Mouse (Mus musculus): ENCODE results near the gene Rab25. TPM values are rescaled to one million over a fixed set of nuclear protein-coding genes. Genes with fewer than 3 reads are reported as not detected.
"Not testable (repeated sequence)": the region's sequence is repeated elsewhere in the genome, so short reads cannot be mapped to it uniquely, and the experiment has no call there.

The Rab25 gene
- not detected for total RNA-seq (2021)
- long read RNA-seq, experiment 1, result 0 reads
- long read RNA-seq, experiment 2, partial matches to known transcripts, result 0 of 1 reads
- long read RNA-seq, experiment 2, other reads (novel, unspliced or antisense), result 1 of 1 reads

DNA sequence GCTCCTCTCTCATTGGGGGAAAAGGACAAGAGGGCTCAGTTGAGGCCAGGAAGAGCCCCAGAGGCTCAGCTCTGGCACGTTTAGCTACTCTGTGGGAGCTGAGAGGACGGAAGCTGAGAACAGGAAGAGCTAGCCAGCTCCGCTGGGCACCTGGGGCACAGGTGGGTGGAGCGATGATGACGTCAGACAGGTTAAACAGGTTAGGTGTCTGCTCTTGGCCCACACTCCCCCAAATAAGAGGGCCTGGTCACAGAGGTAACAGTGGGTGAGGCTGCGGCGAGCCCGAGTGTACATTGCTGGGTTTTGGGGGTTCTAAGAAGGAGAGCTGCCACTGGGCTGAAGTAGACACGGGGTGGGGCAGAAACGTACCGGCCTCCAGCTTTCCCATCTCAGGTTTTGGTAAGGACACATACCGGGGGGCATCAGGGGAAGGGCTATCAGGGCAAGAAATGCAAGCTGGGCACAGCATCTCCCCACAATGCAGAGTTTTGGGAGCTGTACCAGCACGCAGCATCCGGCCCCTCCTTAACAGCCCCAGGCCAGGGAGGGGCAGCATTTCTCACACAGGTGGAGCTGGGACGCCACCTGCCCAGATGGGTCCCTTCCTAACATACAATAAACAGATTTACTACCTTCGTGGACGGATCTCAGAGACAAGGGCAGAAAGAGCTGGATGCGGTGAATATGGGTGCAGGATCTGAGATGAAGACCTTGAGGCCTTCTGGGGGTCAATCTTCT is at the start of gene Rab25:
TSS of gene Rab25 (minus strand) at position 121 of the 738 bp plus-strand sequence.
- no peak for DNase-seq

DNA sequence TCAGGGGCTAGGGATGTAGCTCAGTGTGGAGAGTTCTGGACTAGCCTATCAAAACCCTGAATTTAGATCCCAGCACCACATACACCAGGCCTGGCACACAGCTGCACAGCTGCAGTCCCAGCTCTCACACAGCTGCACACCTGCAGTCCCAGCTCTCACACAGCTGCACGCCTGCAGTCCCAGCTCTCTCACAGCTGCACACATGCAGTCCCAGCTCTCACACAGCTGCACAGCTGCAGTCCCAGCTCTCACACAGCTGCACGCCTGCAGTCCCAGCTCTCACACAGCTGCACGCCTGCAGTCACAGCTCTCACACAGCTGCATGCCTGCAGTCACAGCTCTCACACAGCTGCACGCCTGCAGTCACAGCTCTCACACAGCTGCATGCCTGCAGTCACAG is 48.4 kb upstream of the Rab25 start:
- not testable (repeated sequence) for DNase-seq

DNA sequence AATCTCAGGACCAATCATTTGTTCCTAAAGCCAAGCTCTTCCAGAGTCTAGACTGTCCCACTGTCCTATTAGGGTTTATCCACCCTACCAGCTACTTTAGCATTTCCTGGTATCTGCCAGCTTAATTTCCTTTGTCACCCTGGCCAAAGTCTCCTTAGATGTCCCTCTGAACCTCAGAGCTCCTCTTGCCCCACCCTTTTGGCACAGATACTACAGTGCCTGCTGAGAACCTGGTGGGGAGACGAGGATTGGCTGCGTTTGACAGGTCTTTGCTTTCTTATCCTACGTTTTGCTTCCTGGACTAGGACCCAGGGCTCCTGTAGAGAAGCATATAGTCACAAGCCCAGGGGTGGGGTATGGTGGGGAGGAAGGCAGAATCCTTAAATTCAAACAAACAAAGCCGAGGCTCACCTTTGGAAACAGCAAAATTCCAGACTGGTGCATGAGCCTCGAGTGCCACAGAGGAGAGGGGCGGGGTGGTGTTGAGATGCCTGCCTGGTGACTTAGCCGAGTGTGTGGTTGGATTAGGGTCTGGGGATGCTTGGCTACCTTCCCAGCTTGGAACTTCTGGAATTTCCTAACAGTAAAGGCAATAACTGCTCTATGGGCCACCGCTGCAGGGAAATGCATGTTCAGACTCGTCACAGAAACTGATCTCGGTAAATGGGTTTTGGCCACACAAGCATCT is 45.9 kb upstream of the Rab25 start:
- DNase-seq, result no peak

DNA sequence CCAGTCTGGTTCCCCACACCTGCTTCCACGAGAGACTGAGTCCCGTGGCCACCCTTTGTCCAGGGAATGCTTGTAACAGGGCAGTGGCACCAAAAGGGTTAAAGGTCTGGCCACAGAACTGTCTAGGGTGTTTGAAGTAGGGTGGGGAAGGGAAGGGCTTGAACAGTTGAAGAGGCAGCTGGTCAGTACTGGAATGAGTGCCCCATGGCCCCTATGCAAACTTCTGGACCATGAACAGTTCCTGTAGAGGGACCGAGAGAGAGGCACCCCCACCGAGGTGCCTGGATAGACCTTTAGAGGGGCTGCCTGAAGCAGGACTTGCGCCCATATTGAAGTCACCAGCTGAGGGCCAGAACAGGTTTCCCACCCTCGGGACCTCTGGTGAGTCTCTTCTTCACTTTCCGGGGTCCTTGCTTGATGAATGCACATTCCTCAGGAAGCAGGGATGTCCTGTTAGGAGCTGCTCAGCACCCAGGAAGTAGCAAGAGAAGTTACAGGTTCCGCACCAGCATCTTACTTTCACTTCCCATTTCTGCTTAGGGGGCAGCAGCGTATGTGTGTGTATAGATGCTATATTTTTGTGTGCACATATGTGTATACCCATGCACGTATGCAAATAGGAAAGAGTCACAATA is 45.0 kb upstream of the Rab25 start:
- DNase-seq, result no peak

DNA sequence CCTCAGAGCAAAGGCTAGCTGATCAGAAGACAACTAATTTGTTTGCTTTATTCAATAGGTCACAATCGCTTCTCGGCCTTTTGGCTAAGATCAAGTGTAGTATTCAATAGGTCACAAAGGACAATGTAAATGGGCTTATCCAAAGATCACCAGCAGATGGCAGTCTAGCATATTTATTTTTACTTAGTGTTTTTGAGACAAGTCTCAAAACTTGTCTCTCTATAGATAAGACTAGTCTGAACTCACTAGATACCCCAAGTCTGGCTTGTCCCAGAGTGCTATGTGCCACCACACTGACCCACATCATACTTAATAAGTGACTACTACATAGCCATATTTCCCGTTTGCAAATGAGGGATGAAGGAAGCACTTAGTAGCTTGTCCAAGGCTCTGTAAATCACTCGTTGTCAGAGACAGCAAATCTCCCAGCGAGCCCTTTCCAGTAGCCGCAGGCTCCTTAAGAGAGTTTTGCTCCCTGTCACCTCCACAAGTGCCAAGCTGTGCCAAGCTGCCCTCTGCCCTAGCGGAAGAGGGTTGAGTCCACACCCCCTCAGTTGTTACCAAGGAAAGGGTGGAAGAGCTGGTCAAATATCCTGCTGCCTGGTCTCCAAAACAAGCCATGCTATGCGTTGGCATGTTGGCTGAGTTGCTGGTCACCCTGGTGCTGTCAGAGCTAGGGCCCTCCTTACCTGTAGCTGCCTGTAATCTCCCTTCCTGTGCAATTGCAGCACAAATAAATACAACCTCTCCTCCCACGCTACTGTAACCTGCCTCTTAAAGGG is 44.0 kb upstream of the Rab25 start:
- no peak for DNase-seq

DNA sequence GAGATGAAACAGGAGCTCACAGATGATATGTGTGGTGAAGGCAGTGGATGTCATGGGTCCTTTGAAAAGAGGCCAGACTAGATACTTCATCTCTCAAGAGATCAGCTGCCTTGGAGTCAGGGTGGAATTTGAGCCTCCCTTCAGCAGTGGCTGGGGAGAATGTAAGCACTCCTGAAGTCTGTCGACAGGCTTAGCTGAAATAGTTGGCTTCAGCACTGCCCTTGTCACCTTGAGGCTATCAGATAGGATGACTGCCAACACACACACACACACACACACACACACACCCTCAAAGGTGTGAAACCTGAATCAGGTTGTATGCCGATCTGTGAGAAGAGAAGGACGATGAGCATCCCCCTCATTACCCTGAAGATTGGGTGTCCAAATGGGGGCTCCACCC is 42.9 kb upstream of the Rab25 start:
- DNase-seq, result no peak

DNA sequence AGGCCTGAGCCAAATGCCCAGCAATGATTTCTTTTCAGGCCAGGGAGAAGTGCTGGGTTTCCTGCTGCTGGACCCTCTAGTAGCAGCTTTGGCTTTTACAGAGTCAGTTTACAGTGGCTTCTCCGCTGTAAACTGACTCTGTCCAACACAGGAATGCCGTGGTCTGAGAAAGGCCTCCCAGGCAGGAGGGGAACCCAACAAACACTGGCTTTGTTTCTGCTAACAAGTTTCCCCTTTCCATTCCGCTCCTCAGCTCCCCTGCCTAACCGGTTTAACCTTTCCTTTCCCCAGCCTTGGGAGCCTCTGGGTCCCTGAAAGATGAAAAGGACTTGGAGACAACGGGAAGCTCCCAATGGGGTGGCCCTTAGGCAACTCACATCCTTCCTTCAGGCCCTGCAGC is 42.1 kb upstream of the Rab25 start:
- no peak for DNase-seq

DNA sequence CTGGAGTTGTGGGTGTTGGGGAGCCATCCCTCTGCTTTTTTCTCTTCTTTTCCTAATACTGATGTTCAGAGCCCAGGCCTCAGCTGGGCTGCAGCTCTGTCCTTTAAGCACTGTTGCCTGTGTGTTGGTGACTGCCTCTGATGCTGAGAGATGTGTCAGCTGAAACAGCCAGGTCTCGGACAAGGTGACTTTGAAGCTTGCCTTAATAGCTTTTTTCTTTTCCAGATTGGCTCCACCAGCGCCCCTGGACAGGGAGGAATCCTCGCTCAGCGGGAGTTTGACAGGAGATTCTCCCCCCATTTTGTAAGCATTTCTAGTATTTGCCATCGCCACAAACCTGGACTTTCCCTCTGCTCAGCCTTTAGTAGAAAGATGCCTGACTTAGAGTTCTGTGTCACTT is 38.5 kb upstream of the Rab25 start:
- DNase-seq, result no peak

DNA sequence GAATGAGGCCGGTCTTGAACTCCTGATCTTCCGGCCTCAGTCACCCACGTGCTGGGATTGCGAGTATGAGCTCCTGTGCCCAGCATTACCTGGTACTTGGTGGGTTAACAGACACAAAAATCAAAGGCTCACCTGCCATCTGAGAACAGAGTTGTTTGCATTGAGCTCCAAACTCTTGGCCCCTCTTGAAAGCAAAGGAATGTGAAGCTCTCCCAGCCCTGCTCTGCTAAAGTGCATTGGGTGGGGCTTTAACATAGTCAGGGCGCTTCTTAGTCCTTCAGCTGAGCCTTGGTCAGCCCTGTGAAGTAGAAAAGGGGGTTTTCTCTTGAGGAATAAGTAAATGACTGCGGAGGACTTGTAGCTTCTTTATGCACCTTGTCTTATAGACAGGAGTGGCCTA is 37.7 kb upstream of the Rab25 start:
- DNase-seq, result no peak

DNA sequence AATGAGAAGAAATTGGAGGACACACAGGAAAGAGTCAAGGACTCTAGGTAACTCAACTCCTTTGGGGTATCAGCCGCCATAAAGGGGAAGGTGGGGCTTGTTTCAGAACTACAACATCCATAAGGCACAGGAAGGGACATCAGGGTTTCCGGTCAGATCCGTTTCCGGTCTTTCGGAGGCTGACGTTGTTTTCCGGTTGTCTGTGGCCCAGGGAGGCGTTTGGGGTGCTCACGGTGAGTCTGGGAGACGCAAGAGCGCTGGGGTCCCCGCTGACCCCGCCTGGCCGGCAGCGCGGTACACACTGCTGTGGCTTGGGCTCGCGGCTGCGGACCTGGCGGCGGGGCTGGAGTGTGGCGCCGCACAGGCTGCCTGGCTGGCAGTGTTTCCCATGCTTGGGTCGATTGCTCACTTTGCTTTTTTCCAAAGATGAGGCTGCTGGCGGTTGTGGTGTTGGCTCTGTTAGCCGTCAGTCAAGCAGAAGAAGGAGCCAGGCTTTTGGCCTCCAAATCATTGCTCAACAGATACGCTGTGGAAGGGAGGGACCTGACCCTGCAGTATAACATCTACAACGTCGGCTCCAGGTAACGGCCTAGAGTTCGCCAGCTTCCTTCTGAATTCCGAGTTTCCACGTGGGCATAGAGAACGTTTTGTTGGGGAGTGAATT is 31.5 kb upstream of the Rab25 start:
- peak; percentile 69 for DNase-seq

DNA sequence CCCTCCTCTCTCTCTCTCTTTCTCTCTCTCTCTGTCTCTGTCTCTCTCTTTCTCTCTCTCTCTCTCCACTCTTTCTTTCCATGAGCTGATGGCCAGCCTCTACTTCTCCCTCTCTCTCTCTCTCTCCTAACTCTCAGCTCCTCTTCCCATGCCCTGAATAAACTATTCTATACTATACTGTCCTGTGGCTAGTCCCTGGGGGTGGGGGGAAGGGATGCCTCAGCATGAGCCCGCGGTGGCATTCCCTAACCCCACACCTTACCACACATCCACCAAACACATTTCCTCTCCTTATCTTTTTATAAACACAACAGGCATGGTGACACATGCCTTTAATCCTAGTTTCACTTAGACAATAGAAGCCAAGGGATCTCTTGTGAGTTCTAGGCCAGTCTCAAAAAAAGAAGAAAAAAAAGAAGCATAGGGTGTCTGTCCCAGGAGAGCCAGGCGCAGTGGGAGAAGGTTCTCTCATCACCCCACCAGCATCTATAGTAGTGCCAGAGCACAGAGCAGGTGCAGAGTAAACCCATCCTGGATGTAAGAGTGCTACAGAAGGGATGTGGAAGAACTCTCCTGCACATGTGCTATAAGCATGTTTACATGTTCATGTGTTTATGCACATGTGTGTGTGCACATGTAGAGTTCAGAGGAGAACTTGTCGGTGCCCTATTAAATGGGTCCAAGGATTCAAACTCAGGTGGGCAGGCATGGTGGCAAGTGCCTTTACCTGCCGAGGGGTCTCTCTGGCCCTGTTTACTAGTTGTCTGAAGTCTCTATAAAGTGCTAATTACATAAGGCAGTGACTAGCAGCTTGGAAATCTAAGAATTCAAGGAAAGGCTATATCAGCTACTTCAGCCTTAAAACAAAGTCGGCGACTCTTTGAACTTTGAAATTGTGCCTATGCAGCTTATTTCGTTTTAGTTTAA is 30.7 kb upstream of the Rab25 start:
- DNase-seq, result no peak

DNA sequence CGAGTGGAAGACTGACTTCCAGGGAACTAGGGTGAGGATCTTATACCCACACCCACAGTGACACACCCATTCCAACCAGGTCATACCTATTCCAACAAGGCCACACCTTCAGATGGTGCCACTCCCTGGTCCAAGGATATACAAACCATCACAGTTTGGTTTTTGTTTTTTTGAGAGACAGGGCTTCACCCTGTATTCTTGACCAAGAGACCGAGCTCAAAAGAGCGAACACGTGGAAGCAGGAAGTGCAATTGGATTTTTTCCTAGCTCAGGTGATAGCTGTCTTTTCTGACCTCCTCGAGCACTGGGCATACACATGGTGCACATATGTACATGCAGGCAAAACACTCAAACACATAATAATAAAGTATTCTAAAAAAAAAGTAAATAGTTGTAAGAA is 29.7 kb upstream of the Rab25 start:
- DNase-seq, result not testable (repeated sequence)

DNA sequence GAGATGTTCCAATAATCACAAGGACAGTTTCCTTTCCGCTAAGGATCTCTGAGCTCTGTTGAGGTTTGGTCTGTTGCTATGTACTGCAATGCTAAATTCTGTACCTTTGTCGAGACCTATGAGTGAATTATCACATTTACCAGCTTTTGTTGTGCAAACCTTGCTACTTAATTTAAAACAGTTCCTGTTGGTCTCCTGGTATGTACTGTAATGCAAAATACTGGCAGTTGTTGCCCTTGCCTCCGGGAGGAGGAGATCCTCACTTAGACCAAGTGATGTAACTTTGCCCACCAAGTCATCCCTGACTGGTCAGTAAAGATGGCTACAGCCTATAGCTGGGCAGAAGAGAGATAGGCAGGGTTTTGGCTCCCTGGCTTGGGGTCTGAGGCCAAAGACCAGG is 27.4 kb upstream of the Rab25 start, which contains the start of gene Ssr2:
TSS of gene Ssr2 (plus strand) at position 337 of the 400 bp plus-strand sequence.
- DNase-seq, result no peak

DNA sequence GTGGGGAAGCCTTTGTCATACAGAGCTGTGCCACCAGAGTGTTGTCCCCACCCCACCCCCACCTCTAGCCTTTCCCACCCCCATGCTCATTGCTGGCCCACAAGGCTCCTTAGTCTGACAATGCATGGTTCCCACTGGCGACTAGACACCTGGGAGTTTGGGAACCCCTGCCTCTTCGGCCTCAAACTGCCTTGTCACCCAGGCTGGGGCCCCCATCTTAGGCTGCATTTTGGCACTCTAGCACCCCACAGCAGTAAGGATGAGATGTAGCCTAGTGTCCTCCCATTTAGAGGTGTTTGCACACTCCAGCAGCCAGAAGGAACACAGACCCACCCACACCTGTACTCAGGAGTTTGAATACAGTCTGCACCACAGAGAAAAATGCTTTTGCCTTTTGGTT is 25.7 kb upstream of the Rab25 start:
- DNase-seq, result no peak

DNA sequence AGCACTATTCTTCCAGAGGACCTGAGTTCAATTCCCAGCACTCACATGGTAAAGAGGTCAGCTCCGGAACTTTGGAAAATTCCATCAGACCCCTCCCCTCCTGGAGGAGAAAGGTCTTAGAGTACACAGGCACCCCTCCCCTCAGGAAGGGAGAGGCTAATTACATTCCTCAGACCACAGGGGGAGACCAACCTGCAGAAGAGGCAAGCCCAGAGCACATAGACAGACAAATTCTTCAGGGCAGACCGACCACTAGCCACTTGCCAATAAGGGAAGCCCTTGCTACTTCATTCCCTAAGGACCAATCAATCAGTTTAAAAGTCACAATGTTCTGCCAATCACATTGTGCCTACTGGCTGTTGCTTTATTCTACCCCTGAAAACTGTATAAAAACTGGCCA is 24.7 kb upstream of the Rab25 start:
- DNase-seq, result no peak

DNA sequence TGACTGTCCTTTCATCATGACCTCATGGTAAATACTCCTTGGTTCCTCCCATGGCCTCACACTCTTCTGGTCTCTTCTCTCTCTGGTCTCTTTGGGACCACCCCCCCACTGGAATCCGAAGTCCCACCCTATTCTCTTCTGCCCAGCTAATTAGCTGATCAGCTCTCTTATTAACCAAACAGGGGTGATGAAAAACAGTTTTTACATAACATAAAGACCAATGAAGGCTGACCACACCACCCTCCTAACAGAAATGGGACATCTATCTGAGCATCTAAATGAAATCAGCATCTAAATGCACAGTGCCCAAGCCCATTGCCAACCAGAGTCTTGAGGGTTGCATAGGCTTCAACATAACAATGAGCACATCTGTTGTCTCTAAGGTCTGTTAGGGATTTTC is 23.8 kb upstream of the Rab25 start:
- no peak for DNase-seq

DNA sequence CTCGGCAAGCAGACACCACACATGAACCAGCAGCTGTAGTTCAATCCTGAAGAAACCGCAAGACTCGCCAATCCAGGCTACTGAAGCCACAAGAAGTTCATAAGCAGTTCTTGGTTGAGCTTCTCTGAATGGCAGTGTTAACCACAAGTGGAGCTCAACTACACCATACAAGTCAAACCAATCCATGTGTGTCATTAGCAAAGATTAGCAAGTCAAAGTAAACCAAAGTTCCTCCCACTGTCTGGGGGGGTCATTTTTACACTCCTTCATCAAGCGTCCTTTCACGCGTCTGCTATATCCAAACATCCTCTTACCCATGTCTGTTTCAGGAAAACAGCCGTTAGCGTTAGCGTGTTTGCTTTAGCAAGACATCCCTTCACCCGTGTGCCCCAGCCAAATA is 22.2 kb upstream of the Rab25 start:
- DNase-seq, result no peak

DNA sequence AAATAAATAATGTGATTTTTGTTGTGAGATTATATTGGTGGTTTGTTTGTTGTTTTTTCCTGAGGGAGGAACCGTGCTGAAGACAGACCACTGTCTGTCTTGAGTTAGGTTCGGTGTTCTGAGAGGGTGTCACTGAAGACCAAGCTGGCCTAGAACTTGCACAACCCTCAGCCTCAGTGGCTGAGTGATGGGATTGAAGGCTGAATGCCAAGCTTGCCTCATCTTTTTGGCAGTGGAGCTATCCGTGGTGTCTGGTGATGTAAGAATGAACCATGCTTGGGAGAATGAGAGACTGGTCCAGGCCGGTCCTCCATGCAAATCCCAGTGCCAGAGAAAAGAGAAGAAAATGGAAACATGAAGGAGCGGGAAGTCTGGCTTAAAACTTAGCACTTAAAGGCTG is 21.6 kb upstream of the Rab25 start:
- DNase-seq, result no peak

DNA sequence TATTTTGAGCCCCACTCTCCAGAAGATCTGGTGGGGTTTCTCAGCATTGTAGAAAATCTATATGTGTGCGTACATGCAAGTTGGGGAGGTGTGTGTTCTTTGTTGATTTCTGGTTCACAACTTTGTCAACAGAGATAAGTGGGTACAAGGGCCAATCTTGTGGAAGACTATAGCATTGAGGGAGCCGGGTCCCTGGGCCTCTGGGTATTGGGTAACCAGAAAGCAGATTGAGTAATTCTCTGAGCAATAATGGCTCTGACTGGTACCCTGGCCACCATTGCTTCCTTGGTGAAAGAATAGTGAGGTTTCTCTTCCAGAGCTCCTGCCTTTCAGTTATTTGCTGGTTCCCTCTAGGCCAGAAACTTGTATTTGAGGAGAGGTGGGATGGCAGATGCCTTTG is 21.0 kb upstream of the Rab25 start:
- no peak for DNase-seq

DNA sequence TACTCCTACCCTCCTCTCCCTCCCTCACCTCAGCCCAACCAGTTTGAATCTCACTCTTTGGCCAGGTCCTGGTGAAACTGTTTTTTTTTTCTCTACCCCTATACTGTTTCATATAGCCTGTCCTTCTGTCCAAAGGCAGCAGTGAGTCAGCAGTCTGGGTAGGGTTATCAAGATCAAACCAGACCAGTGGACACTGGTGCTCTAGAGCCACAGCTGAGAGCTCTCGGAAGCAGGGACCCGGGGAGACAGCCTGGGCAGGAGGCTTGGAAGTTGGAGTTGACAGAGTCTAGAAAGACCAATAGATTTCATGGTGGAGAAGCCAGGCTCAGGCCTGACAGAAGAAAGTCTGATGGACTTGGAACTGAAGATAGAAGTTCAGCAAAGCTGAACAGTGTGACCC is 20.5 kb upstream of the Rab25 start:
- no peak for DNase-seq

DNA sequence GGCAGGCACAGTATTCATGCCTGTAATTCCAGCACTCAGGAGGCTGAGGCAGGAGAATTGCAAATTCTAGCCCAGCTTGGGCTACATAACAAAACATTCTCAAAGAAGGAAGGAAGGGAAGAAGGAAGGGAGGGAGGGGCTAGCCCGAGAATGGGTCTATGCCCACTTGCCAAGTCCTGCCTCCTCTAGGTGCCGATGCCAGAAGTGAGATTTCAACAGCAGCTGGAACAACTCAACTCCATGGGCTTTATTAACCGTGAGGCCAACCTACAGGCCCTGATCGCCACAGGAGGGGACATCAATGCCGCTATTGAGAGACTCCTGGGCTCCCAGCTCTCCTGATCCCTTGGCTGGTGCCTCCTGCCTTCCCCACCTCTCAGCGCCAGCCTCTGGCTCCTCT is 19.8 kb upstream of the Rab25 start:
- DNase-seq, result no peak
